7 mouse cellular contexts compared by ENCODE assay signal in the genomic region with DNA sequence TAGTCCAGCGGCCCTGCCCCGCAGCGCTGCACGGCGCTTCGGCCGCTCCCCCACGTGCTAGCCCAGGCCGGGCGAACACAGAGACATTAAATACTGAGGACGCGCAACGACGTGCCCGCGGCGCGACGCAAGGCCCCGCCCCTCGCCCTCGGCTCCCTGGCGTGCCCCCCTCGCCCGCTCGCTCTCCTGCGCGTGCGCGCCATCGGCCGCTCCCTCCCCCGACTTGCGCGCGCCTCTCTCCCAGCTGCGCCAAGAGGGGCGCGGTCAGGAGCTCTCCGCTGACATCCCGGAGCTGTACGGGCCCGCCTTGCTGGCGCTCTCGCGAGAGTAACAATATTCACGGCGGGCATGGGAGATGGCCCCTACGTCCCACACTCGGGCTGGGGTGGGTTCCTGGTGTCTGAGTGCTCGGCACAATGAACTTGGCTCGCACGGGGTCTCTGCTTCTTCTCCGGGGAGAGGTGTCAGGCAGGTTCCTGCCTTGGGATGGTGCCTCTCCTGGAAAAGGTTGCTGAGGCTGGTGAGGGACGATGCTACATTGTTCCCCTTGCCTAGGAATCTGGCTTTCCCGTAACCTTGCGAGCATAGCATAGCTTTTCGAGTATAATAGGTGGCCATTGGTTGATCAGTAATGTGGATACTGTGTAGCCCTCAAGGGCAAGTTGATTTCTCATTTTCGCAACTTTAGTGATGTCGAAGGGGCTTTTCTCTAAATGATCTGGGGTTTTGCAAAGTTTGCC. TPM values are rescaled to one million over a fixed set of nuclear protein-coding genes. Genes with fewer than 3 reads are reported as not detected.
A peak's percentile ranks its signal among the peaks of the same experiment; 100 is the strongest.
DNase-seq lines count a peak whose midpoint lies in the region; ATAC-seq lines count a peak whose summit lies in the region.

A gene (minus strand): TSS at position 129 of the 740 bp plus-strand sequence.

- peak within 1 kb of the TSS; percentile 80 for H3K9ac ChIP-seq in intestine, embryonic 14.5 days (ENCODE audit: low read length)

- WGBS in intestine, embryonic 14.5 days: 2% methylated on average over 56 of the region's 60 CpGs

- ATAC-seq in intestine, embryonic 14.5 days (replicated peaks; ENCODE audit: low FRiP score, low TSS enrichment, low read depth): peak; percentile 98

- no peaks in the 10 kb centered on the region for H3K9me3 ChIP-seq in intestine, embryonic 14.5 days (ENCODE audit: control insufficient read depth, low read length)

- DNase-seq in adrenal gland, adult (ENCODE audit: inconsistent age in 2 of 2, low spot score in 1 of 2): peak; percentile 99
- peak; percentile 96 for DNase-seq in embryo, embryonic 10.5 days (ENCODE audit: low spot score)
- DNase-seq in gastrocnemius, postnatal 25 days: peak; percentile 98
- DNase-seq in intestine, embryonic 14.5 days (ENCODE audit: low spot score): peak; percentile 96
- DNase-seq in left cerebral cortex, postnatal 14 days (ENCODE audit: low spot score in 2 of 2): peak; percentile 97
- DNase-seq in mesoderm, embryonic 11.5 days (ENCODE audit: low read depth, low spot score): peak; percentile 98
- peak; percentile 97 for DNase-seq in right cerebral cortex, postnatal 4 days

- H3K36me3 ChIP-seq in intestine, embryonic 14.5 days (ENCODE audit: control insufficient read depth, insufficient read depth, low read length): no peaks in the 10 kb centered on the region

- no peaks in the 10 kb centered on the region for H3K27me3 ChIP-seq in intestine, embryonic 14.5 days (replicated peaks; ENCODE audit: control insufficient read depth, insufficient read depth, low read length)

- H3K4me1 ChIP-seq in intestine, embryonic 14.5 days (replicated peaks; ENCODE audit: control insufficient read depth, insufficient read depth, low read length): peaks cover 6% of the 10 kb centered on the region; the same call in 1 of the 2 replicates

- intact Hi-C loops in left cerebral cortex, postnatal 14 days (cut with DNase I): loop anchor here (5.0 kb wide), 1 partner anchor 88 kb away; no protein-coding TSS in a partner anchor

- H3K27ac ChIP-seq in intestine, embryonic 14.5 days (ENCODE audit: low read depth): peak within 1 kb of the TSS; percentile 86

- H3K4me2 ChIP-seq in intestine, embryonic 14.5 days (ENCODE audit: low read length): peak within 1 kb of the TSS; percentile 97

- H3K4me3 ChIP-seq in intestine, embryonic 14.5 days (ENCODE audit: low read depth, low read length): peak within 1 kb of the TSS; percentile 77

RNA-seq across cellular contexts. Expression of the gene that starts here (rescaled TPM):
- total RNA-seq in gastrocnemius, postnatal 25 days (2021): 10 to 100 TPM; 65.8 to 77.9 TPM
- polyA plus RNA-seq in intestine, embryonic 14.5 days (2014; fragmentation: Nextera tagmentation; extraction: Ambion mirVana): 26.7 and 28.2 TPM in 2 replicates
- 10 to 100 TPM; 38.4 to 40.3 TPM for total RNA-seq in left cerebral cortex, postnatal 14 days (2021)

Comparison
In these comparisons a context has a peak if more than half of its experiments do, and no peak if none do; other contexts are left out.
1. Peak in every context shown above with its lines: DNase-seq, ATAC-seq, H3K4me3 ChIP-seq and H3K27ac ChIP-seq.